Mouse (Mus musculus) erythroblast, embryonic 14.5 days (primary cell): Measurements from ENCODE around the gene Myo5c.

Experiments used
- GATA1 ChIP-seq: IDR thresholded peaks from 2 replicates; pipeline ENCODE4 v1.6.1; 2012; ENCODE audit warnings: low read length, inconsistent platforms, mixed read lengths
- TAL1 ChIP-seq: IDR thresholded peaks from 3 replicates; pipeline ENCODE4 v1.6.1; 2012; ENCODE audit warnings: low read length, inconsistent platforms, mixed read lengths

- TF ChIP-seq GATA1 (no peak), TAL1 (no peak)
These were observed 12.0 kb downstream of the Myo5c start for GRCm38 (mm10) chr9:75243730-75244406.
